Mouse (Mus musculus) ES-Bruce4 (cell line): ENCODE measurements around the gene St6gal1. TPM values are rescaled to one million over a fixed set of nuclear protein-coding genes. Genes with fewer than 3 reads are reported as not detected.

Experiments
- H3K27ac ChIP-seq: 2 replicates; pipeline ENCODE4 v1.5.1; 2012; ENCODE audit warnings: low read length, inconsistent platforms; ENCODE audit not compliant: insufficient read depth
- H3K27me3 ChIP-seq: 2 replicates; pipeline ENCODE4 v1.6.1; 2012; ENCODE audit warnings: mild to moderate bottlenecking, low read length, inconsistent platforms; ENCODE audit not compliant: control insufficient read depth, poor library complexity, insufficient read depth, severe bottlenecking
- H3K36me3 ChIP-seq: 2 replicates; pipeline ENCODE4 v1.6.1; 2012; ENCODE audit warnings: inconsistent platforms, mild to moderate bottlenecking, low read length, moderate library complexity; ENCODE audit not compliant: control insufficient read depth, poor library complexity, insufficient read depth, severe bottlenecking
- H3K4me1 ChIP-seq: one replicate; pipeline ENCODE4 v1.8.1; 2011; ENCODE audit warnings: low read length; ENCODE audit not compliant: control insufficient read depth, insufficient read depth
- H3K4me3 ChIP-seq: 2 replicates; pipeline ENCODE4 v1.5.1; 2011; ENCODE audit warnings: low read depth, mild to moderate bottlenecking, low read length
- H3K9ac ChIP-seq: 2 replicates; pipeline ENCODE4 v1.6.1; 2012; ENCODE audit warnings: low read depth, mild to moderate bottlenecking, inconsistent platforms; ENCODE audit not compliant: poor library complexity, severe bottlenecking
- H3K9me3 ChIP-seq: replicated peaks from 2 replicates; pipeline ENCODE4 v1.6.1; 2012; ENCODE audit warnings: mild to moderate bottlenecking, low read length, inconsistent platforms; ENCODE audit not compliant: control insufficient read depth, poor library complexity, insufficient read depth, severe bottlenecking
- CTCF ChIP-seq: IDR thresholded peaks from one replicate; pipeline ENCODE4 v1.8.1; 2011; ENCODE audit warnings: low read depth, low read length
- EP300 ChIP-seq: IDR thresholded peaks from 2 replicates; pipeline ENCODE4 v1.6.1; 2011; ENCODE audit warnings: low read depth, low read length; ENCODE audit not compliant: insufficient read depth
- POLR2A ChIP-seq: IDR thresholded peaks from one replicate; pipeline ENCODE4 v1.8.1; 2011; ENCODE audit warnings: low read length; ENCODE audit not compliant: insufficient read depth
- polyA plus RNA-seq: library from polyadenylated mRNA; stranded (reverse); fragments of >200 nt; gene quantifications from 2 replicates; pipeline ENCODE4 v1.2.4, GENCODE M21; 2011; ENCODE audit warnings: low read depth; ENCODE audit not compliant: missing spikeins, insufficient read depth, insufficient read length

Gene St6gal1
- polyA plus RNA-seq, 1 experiment, result 14.0 TPM

DNA sequence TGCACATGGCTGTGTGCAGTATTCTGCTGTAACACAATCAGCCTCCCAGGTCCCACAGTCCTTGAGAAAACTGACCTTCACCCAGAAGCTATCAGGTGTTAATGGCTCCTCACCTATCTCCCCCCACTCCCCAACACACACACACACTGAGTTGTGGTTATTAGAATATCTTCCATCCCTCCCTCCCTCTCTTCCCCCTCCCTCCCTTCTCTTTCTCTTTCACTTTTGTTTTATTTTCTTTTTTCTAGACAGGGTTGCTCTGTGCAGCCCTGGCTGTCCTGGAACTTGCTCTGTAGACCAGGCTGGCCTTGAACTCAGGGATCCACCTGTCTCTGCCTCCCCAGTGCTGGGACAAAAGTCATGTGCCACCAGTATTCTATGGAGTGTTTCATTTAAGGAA, 97.9 kb downstream of the St6gal1 start:
- no peaks in the 10 kb centered on the region for H3K9me3 ChIP-seq
- no peak overlapping the region for H3K4me3 ChIP-seq
- no peak overlapping the region for H3K27ac ChIP-seq
- H3K9ac ChIP-seq, result no peak overlapping the region
- no peak for TF ChIP-seq CTCF
- TF ChIP-seq POLR2A, result no peak
- no peak for TF ChIP-seq EP300
- peaks cover 4% of the 10 kb centered on the region for H3K4me1 ChIP-seq
- no peaks in the 10 kb centered on the region for H3K27me3 ChIP-seq
- H3K36me3 ChIP-seq, result no peaks in the 10 kb centered on the region

DNA sequence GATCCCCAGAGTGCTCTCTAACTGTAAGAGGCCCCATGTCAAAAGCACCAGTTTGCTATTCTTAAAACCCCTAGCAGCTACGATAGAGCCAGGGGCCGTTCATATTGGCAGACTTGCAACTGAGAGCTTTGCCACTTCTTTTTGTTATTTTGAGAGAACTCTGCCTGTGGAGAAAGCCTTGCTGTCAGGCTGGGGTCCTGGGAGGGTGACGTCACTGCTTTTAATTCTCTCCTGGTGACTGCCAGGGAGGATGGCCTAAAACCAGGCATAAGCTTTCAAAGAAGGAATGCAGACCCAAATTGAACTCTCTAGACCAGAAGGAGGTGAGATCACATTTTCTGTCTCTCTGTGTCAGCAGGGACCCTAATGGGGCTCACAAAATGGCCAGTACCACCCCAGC, 99.4 kb downstream of the St6gal1 start:
- Histone ChIP-seq H3K9ac (no peak overlapping the region), H3K27ac (no peak overlapping the region), H3K9me3 (no peaks in the 10 kb centered on the region), H3K4me3 (no peak overlapping the region), H3K27me3 (no peaks in the 10 kb centered on the region), H3K36me3 (0 out of 2 replicates have a peak, but pooled peaks cover 2% of the 10 kb centered on the region), H3K4me1 (peaks cover 4% of the 10 kb centered on the region)
- no peak for TF ChIP-seq CTCF
- no peak for TF ChIP-seq EP300
- TF ChIP-seq POLR2A, result no peak

DNA sequence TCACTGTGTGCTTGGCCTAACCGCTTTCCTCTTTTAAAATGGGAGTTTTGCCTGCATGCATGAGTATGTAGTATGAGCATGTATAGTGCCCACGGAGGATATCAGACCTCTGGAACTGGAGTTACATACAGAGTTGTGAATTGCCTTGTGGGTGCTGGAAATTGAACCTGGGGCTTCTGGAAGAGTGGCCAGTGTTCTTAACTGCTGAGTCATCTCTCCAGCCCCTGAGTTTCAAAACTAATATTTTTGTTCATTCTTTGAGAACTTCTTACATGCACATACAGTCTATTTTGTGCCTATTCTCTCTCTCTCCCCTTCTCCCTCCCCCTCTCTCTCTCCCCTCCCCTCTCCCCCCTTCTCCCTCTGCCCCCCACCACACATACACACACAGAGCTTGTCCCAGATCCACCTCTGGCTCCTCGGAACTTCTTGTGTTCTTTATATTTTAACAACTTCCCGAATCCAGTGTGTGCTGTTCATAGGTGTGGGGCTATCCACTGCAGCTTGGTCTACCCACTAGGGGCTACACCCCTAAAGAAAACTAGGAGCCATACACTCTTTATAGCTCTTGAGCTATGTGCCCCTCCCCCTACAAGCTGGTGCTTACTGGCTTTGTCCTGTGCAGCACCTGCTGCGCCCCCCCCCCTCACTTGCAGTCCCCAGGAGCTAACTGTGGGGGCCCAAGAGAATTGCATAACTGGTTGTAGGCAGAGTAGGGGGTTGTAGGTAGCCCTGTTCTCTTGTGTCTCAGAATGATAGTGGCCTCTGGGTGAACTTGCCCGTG, 100.5 kb downstream of the St6gal1 start:
- Histone ChIP-seq H3K4me1 (peaks cover 4% of the 10 kb centered on the region), H3K27me3 (no peaks in the 10 kb centered on the region), H3K36me3 (0 out of 2 replicates have a peak, but pooled peaks cover 2% of the 10 kb centered on the region), H3K27ac (no peak overlapping the region), H3K9me3 (no peaks in the 10 kb centered on the region), H3K9ac (no peak overlapping the region), H3K4me3 (no peak overlapping the region)
- TF ChIP-seq POLR2A, result no peak
- no peak for TF ChIP-seq EP300
- TF ChIP-seq CTCF, result no peak

DNA sequence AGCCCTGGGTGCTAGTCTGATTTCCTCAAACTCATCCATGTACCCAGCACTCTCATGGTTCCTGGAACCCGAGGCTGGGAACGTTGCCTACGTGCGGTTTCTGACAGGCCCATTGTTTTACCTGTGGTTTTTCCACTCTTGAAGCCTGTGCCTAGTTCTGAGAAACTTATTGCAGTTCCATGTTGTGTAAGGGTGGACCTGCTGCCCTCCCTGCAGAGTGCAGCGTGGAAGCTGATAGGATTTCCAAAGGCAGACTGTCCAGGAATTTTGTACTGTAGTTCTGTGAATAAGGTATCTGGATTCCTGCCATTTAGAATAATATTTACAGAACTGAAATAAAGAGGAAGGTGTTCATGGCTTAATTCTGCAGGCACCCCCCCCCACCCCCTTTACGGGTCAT, 102.1 kb downstream of the St6gal1 start:
- Histone ChIP-seq H3K9me3 (no peaks in the 10 kb centered on the region), H3K27ac (no peak overlapping the region), H3K36me3 (0 out of 2 replicates have a peak, but pooled peaks cover 2% of the 10 kb centered on the region), H3K27me3 (no peaks in the 10 kb centered on the region), H3K4me3 (no peak overlapping the region), H3K9ac (no peak overlapping the region), H3K4me1 (peaks cover 4% of the 10 kb centered on the region)
- no peak for TF ChIP-seq CTCF
- TF ChIP-seq POLR2A, result no peak
- TF ChIP-seq EP300, result no peak

DNA sequence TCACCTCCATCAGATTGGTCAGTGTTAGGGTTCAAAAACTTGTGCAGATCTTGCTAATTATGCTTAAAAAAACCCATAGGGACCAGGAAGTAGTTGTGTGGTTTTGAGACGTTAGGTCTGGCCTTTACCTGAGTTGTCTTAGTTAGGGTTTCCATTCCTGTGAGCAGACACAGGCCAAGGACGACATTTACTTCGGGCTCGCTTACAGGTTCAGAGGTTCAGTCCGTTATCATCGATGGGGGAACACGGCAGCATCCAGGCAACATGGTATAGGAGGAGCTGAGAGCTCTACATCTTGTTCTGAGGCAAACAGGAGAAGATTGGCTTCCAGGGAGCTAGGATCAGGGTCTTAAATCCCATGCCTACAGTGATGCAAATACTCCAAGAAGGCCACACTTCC, 102.7 kb downstream of the St6gal1 start:
- Histone ChIP-seq H3K4me3 (no peak overlapping the region), H3K27me3 (no peaks in the 10 kb centered on the region), H3K9ac (no peak overlapping the region), H3K27ac (no peak overlapping the region), H3K9me3 (no peaks in the 10 kb centered on the region), H3K36me3 (0 out of 2 replicates have a peak, but pooled peaks cover 2% of the 10 kb centered on the region), H3K4me1 (peaks cover 4% of the 10 kb centered on the region)
- TF ChIP-seq CTCF, result no peak
- no peak for TF ChIP-seq EP300
- TF ChIP-seq POLR2A, result no peak

DNA sequence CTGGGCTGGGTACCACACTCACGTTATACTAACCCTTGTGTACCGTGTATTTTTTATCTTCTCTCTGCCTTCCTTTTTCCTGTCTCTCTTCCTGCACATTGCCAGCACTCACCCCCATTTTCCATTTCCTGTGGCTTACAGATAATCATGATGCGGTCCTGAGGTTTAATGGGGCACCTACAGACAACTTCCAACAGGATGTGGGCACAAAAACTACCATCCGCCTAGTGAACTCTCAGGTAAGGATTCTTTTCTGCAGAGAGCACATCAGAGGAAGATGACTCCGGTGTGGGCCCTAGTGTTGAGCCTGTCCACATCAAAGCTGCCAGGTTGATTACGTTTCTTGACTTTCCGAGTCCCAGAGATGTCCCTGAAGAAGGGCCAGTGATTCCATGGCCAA, 103.7 kb downstream of the St6gal1 start:
- peaks cover 4% of the 10 kb centered on the region for H3K4me1 ChIP-seq
- no peak for TF ChIP-seq CTCF
- TF ChIP-seq POLR2A, result no peak
- no peak for TF ChIP-seq EP300
- H3K9ac ChIP-seq, result no peak overlapping the region
- no peaks in the 10 kb centered on the region for H3K9me3 ChIP-seq
- H3K36me3 ChIP-seq, result 0 out of 2 replicates have a peak, but pooled peaks cover 2% of the 10 kb centered on the region
- H3K27ac ChIP-seq, result no peak overlapping the region
- no peak overlapping the region for H3K4me3 ChIP-seq
- no peaks in the 10 kb centered on the region for H3K27me3 ChIP-seq
